Mouse (Mus musculus) bone marrow, adult 2 months (tissue): ENCODE results near the gene Dtx3. TPM values are rescaled to one million over a fixed set of nuclear protein-coding genes. Genes with fewer than 3 reads are reported as not detected.

Experiments
- H3K27ac ChIP-seq: fragments of 200-500 bp; 2 replicates; pipeline ENCODE4 v1.5.1; 2012; ENCODE audit warnings: low read depth, mild to moderate bottlenecking, control low read depth, inconsistent platforms, low read length; ENCODE audit not compliant: control insufficient read depth, poor library complexity, insufficient read depth
- H3K4me1 ChIP-seq: fragments of 200-500 bp; 2 replicates; pipeline ENCODE4 v1.6.1; 2011; ENCODE audit warnings: low read length; ENCODE audit not compliant: control insufficient read depth, insufficient read depth
- H3K4me3 ChIP-seq: fragments of 200-500 bp; replicated peaks from 2 replicates; pipeline ENCODE3; 2011; ENCODE audit warnings: mild to moderate bottlenecking, low read depth, low read length, control low read depth; ENCODE audit not compliant: control insufficient read depth
- CTCF ChIP-seq: fragments of 200-500 bp; IDR thresholded peaks from 2 replicates; pipeline ENCODE4 v1.5.1; 2011; ENCODE audit warnings: low read length, control low read depth; ENCODE audit not compliant: control insufficient read depth, insufficient read depth
- POLR2A ChIP-seq: fragments of 200-500 bp; IDR thresholded peaks from 2 replicates; pipeline ENCODE4 v1.6.1; 2011; ENCODE audit warnings: low read depth, mild to moderate bottlenecking, control low read depth, low read length, borderline replicate concordance; ENCODE audit not compliant: control insufficient read depth
- WGBS: fragments of 180-500 bp; shearing (Covaris S2); methylation state at CpG from one replicate; pipeline ENCODE4 v1.1.7; 2018; 5-methylcytosine and 5-hydroxymethylcytosine counted together
- polyA plus RNA-seq: library from polyadenylated mRNA; stranded (reverse); fragments of >200 nt; gene quantifications from 2 replicates; pipeline ENCODE4 v1.2.4, GENCODE M21; 2011; ENCODE audit warnings: low replicate concordance; ENCODE audit not compliant: missing spikeins, insufficient read depth, insufficient read length

Gene Dtx3
- polyA plus RNA-seq, result 58.4 and 78.7 TPM in 2 replicates

GRCm38 (mm10) chr10:127195328-127196129, at the start of gene Dtx3:
Dtx3 (minus strand) TSS chr10:127195728.
- TF ChIP-seq POLR2A (no peak), CTCF (no peak)
- Histone ChIP-seq H3K4me1 (peaks cover 1% of the 10 kb centered on the region; the same call in 1 of the 2 replicates), H3K27ac (peak within 1 kb of the TSS; percentile 51), H3K4me3 (peak within 1 kb of the TSS; percentile 69)
- WGBS, result under 1% methylated on average over 43 of the region's 47 CpGs

GRCm38 (mm10) chr10:127238241-127238824, 42.8 kb upstream of the Dtx3 start:
- no peak overlapping the region for H3K27ac ChIP-seq
- 71% methylated on average over 18 of the region's 18 CpGs for WGBS
- no peak overlapping the region for H3K4me3 ChIP-seq
- H3K4me1 ChIP-seq, result no peaks in the 10 kb centered on the region
- TF ChIP-seq POLR2A (no peak), CTCF (no peak)

GRCm38 (mm10) chr10:127236541-127236940, 41.0 kb upstream of the Dtx3 start:
- TF ChIP-seq POLR2A (no peak), CTCF (no peak)
- no peak overlapping the region for H3K27ac ChIP-seq
- WGBS, result 75% methylated on average over 9 of the region's 9 CpGs
- H3K4me3 ChIP-seq, result no peak overlapping the region
- H3K4me1 ChIP-seq, result no peaks in the 10 kb centered on the region

GRCm38 (mm10) chr10:127233141-127233540, 37.6 kb upstream of the Dtx3 start:
- H3K4me3 ChIP-seq, result no peak overlapping the region
- no peak overlapping the region for H3K27ac ChIP-seq
- WGBS, result 87% methylated on average over 9 of the region's 9 CpGs
- peaks cover 2% of the 10 kb centered on the region for H3K4me1 ChIP-seq
- no peak for TF ChIP-seq POLR2A
- peak; percentile 43; the same call in 1 of the 2 replicates for TF ChIP-seq CTCF

- 72% methylated on average over 14 of the region's 14 CpGs for WGBS
- H3K27ac ChIP-seq, result no peak overlapping the region
- no peak for TF ChIP-seq POLR2A
- TF ChIP-seq CTCF, result no peak
These were observed 36.2 kb upstream of the Dtx3 start for GRCm38 (mm10) chr10:127231741-127232140.

GRCm38 (mm10) chr10:127230693-127231092, 35.2 kb upstream of the Dtx3 start:
- WGBS, result 8% methylated on average over 12 of the region's 12 CpGs
- Histone ChIP-seq H3K27ac (no peak overlapping the region), H3K4me1 (peaks cover 6% of the 10 kb centered on the region), H3K4me3 (peak overlapping the region; percentile 26)
- TF ChIP-seq POLR2A (no peak), CTCF (no peak)

More at GRCm38 (mm10) chr10:127231741-127232140, 36.2 kb upstream of the Dtx3 start:
- H3K4me1 ChIP-seq, result peaks cover 2% of the 10 kb centered on the region
- H3K4me3 ChIP-seq, result no peak overlapping the region

- Histone ChIP-seq H3K4me1 (peaks cover 6% of the 10 kb centered on the region), H3K27ac (no peak overlapping the region), H3K4me3 (no peak overlapping the region)
- 24% methylated on average over 4 of the region's 4 CpGs for WGBS
- TF ChIP-seq CTCF (peak; percentile 41; the same call in 1 of the 2 replicates), POLR2A (no peak)
These were observed 33.4 kb upstream of the Dtx3 start for GRCm38 (mm10) chr10:127228897-127229296.

- WGBS, result 24% methylated on average over 8 of the region's 8 CpGs
- TF ChIP-seq POLR2A (no peak), CTCF (no peak)
These were observed 31.6 kb upstream of the Dtx3 start for GRCm38 (mm10) chr10:127227163-127227562.

More at GRCm38 (mm10) chr10:127227163-127227562, 31.6 kb upstream of the Dtx3 start:
- no peak overlapping the region for H3K4me3 ChIP-seq
- peaks cover 6% of the 10 kb centered on the region for H3K4me1 ChIP-seq
- H3K27ac ChIP-seq, result no peak overlapping the region
